Mouse (Mus musculus) embryonic facial prominence, embryonic 15.5 days (tissue): Measurements from ENCODE around the gene Dnah2. TPM values are rescaled to one million over a fixed set of nuclear protein-coding genes. Genes with fewer than 3 reads are reported as not detected.
A peak's percentile ranks its signal among the peaks of the same experiment; 100 is the strongest.

Source experiments
- ATAC-seq: fragments of 200-750 bp; cut with Nextera tagmentation; 2 replicates; pipeline ENCODE4 v1.8.0; 2017; ENCODE audit warnings: low read depth, moderate TSS enrichment; ENCODE audit not compliant: insufficient number of reproducible peaks, low FRiP score, low TSS enrichment
- H3K27ac ChIP-seq: fragments of 300-500 bp; sonication (generic); replicated peaks from 2 replicates; pipeline ENCODE4 v1.5.1; 2015; ENCODE audit warnings: mild to moderate bottlenecking, inconsistent platforms
- H3K27me3 ChIP-seq: fragments of 300-500 bp; sonication (generic); 2 replicates; pipeline ENCODE4 v1.6.1; 2015; ENCODE audit warnings: inconsistent platforms
- H3K36me3 ChIP-seq: fragments of 300-500 bp; sonication (generic); 2 replicates; pipeline ENCODE4 v1.6.1; 2015; ENCODE audit warnings: mild to moderate bottlenecking, inconsistent platforms
- H3K4me1 ChIP-seq: fragments of 300-500 bp; sonication (generic); 2 replicates; pipeline ENCODE4 v1.6.1; 2015; ENCODE audit warnings: inconsistent platforms
- H3K4me2 ChIP-seq: fragments of 300-500 bp; sonication (generic); replicated peaks from 2 replicates; pipeline ENCODE4 v1.6.1; 2015; ENCODE audit warnings: mild to moderate bottlenecking, inconsistent platforms
- H3K4me3 ChIP-seq: fragments of 300-500 bp; sonication (generic); replicated peaks from 2 replicates; pipeline ENCODE4 v1.5.1; 2015; ENCODE audit warnings: mild to moderate bottlenecking, inconsistent platforms
- H3K9ac ChIP-seq: fragments of 300-500 bp; sonication (generic); 2 replicates; pipeline ENCODE4 v1.6.1; 2015; ENCODE audit warnings: inconsistent platforms
- H3K9me3 ChIP-seq: fragments of 300-500 bp; sonication (generic); replicated peaks from 2 replicates; pipeline ENCODE4 v1.6.1; 2016; ENCODE audit warnings: inconsistent platforms
- WGBS: fragments of 180-500 bp; shearing (Covaris S2); methylation state at CpG from one replicate; pipeline ENCODE4 v1.1.7; 2015; 5-methylcytosine and 5-hydroxymethylcytosine counted together
- polyA plus RNA-seq: library from polyadenylated mRNA; unstranded; fragments of >200 nt; fragmentation: Nextera tagmentation; extraction: Ambion mirVana; gene quantifications from 2 replicates; pipeline ENCODE4 v1.2.1, GENCODE M21; 2015

Gene Dnah2
- 4.9 and 8.3 TPM in 2 replicates for polyA plus RNA-seq

- Histone ChIP-seq H3K4me3 (no peak within 1 kb of the TSS), H3K9ac (no peak within 1 kb of the TSS), H3K27me3 (no peaks in the 10 kb centered on the region), H3K36me3 (no peaks in the 10 kb centered on the region), H3K27ac (no peak within 1 kb of the TSS), H3K9me3 (no peaks in the 10 kb centered on the region), H3K4me2 (no peak within 1 kb of the TSS), H3K4me1 (peaks cover 23% of the 10 kb centered on the region)
- WGBS = 36% methylated on average over 12 of the region's 12 CpGs
- no peak for ATAC-seq
Measured at GRCm38 (mm10) chr11:69549060-69549656, at the start of gene Dnah2. Gene Dnah2 (minus strand): TSS chr11:69549110.

GRCm38 (mm10) chr11:69594853-69595252 is 45.9 kb upstream of the Dnah2 start:
- Histone ChIP-seq H3K9me3 (no peaks in the 10 kb centered on the region), H3K4me2 (no peak overlapping the region), H3K27me3 (no peaks in the 10 kb centered on the region), H3K9ac (no peak overlapping the region), H3K4me3 (no peak overlapping the region), H3K27ac (no peak overlapping the region), H3K4me1 (peaks cover 2% of the 10 kb centered on the region), H3K36me3 (peaks cover 29% of the 10 kb centered on the region)
- 95% methylated on average over 6 of the region's 6 CpGs for WGBS
- ATAC-seq = no peak

GRCm38 (mm10) chr11:69592799-69593198 is 43.9 kb upstream of the Dnah2 start:
- Histone ChIP-seq H3K4me2 (no peak overlapping the region), H3K36me3 (peaks cover 49% of the 10 kb centered on the region), H3K9me3 (no peaks in the 10 kb centered on the region), H3K9ac (no peak overlapping the region), H3K27ac (no peak overlapping the region), H3K4me1 (no peaks in the 10 kb centered on the region), H3K27me3 (no peaks in the 10 kb centered on the region), H3K4me3 (no peak overlapping the region)
- WGBS = 84% methylated on average over 4 of the region's 4 CpGs
- ATAC-seq = no peak

- WGBS = 77% methylated on average over 7 of the region's 7 CpGs
- H3K27ac ChIP-seq = peak overlapping the region; percentile 28; the same call in 1 of the 2 replicates
Measured at GRCm38 (mm10) chr11:69591899-69592637, 43.2 kb upstream of the Dnah2 start.

GRCm38 (mm10) chr11:69591424-69591823 is 42.5 kb upstream of the Dnah2 start:
- Histone ChIP-seq H3K36me3 (peaks cover 58% of the 10 kb centered on the region), H3K4me3 (no peak overlapping the region), H3K27me3 (no peaks in the 10 kb centered on the region), H3K9me3 (no peaks in the 10 kb centered on the region), H3K4me2 (no peak overlapping the region), H3K27ac (no peak overlapping the region), H3K4me1 (no peaks in the 10 kb centered on the region), H3K9ac (no peak overlapping the region)
- no peak for ATAC-seq
- 92% methylated on average over 3 of the region's 3 CpGs for WGBS

More at GRCm38 (mm10) chr11:69591899-69592637, 43.2 kb upstream of the Dnah2 start:
- no peak overlapping the region for H3K4me3 ChIP-seq
- H3K27me3 ChIP-seq = no peaks in the 10 kb centered on the region
- no peak overlapping the region for H3K4me2 ChIP-seq
- peaks cover 56% of the 10 kb centered on the region for H3K36me3 ChIP-seq
- H3K4me1 ChIP-seq = no peaks in the 10 kb centered on the region
- no peak overlapping the region for H3K9ac ChIP-seq
- ATAC-seq = no peak
- no peaks in the 10 kb centered on the region for H3K9me3 ChIP-seq

- no peak for ATAC-seq
- 93% methylated on average over 8 of the region's 8 CpGs for WGBS
- Histone ChIP-seq H3K27me3 (no peaks in the 10 kb centered on the region), H3K9ac (no peak overlapping the region), H3K27ac (no peak overlapping the region), H3K4me1 (no peaks in the 10 kb centered on the region), H3K36me3 (peaks cover 58% of the 10 kb centered on the region), H3K4me3 (no peak overlapping the region), H3K4me2 (no peak overlapping the region), H3K9me3 (no peaks in the 10 kb centered on the region)
Measured at GRCm38 (mm10) chr11:69590622-69591021, 41.7 kb upstream of the Dnah2 start.

- Histone ChIP-seq H3K27ac (no peak overlapping the region), H3K9ac (no peak overlapping the region), H3K4me2 (no peak overlapping the region), H3K4me1 (no peaks in the 10 kb centered on the region), H3K27me3 (no peaks in the 10 kb centered on the region), H3K4me3 (no peak overlapping the region), H3K36me3 (peaks cover 58% of the 10 kb centered on the region), H3K9me3 (no peaks in the 10 kb centered on the region)
- no peak for ATAC-seq
- WGBS = 91% methylated on average over 22 of the region's 22 CpGs
Measured at GRCm38 (mm10) chr11:69589207-69589834, 40.4 kb upstream of the Dnah2 start.

GRCm38 (mm10) chr11:69585718-69586325 is 36.9 kb upstream of the Dnah2 start:
- H3K27ac ChIP-seq = no peak overlapping the region
- 84% methylated on average over 7 of the region's 7 CpGs for WGBS
- ATAC-seq = no peak
- H3K27me3 ChIP-seq = no peaks in the 10 kb centered on the region
- no peak overlapping the region for H3K9ac ChIP-seq
- H3K9me3 ChIP-seq = no peaks in the 10 kb centered on the region
- no peak overlapping the region for H3K4me3 ChIP-seq
- H3K4me1 ChIP-seq = peaks cover 10% of the 10 kb centered on the region
- H3K36me3 ChIP-seq = peaks cover 39% of the 10 kb centered on the region
- H3K4me2 ChIP-seq = no peak overlapping the region

GRCm38 (mm10) chr11:69584937-69585336 is 36.0 kb upstream of the Dnah2 start:
- no peak for ATAC-seq
- peaks cover 10% of the 10 kb centered on the region for H3K4me1 ChIP-seq
- H3K36me3 ChIP-seq = peaks cover 30% of the 10 kb centered on the region
- H3K27ac ChIP-seq = no peak overlapping the region
- no peak overlapping the region for H3K9ac ChIP-seq
- H3K9me3 ChIP-seq = no peaks in the 10 kb centered on the region
- no peak overlapping the region for H3K4me2 ChIP-seq
- WGBS = 94% methylated on average over 13 of the region's 13 CpGs
- no peaks in the 10 kb centered on the region for H3K27me3 ChIP-seq
- H3K4me3 ChIP-seq = no peak overlapping the region

- Histone ChIP-seq H3K4me2 (no peak overlapping the region), H3K27me3 (no peaks in the 10 kb centered on the region), H3K9me3 (no peaks in the 10 kb centered on the region), H3K9ac (no peak overlapping the region), H3K27ac (no peak overlapping the region), H3K4me1 (peaks cover 10% of the 10 kb centered on the region), H3K4me3 (no peak overlapping the region), H3K36me3 (peaks cover 21% of the 10 kb centered on the region)
- WGBS = 74% methylated on average over 7 of the region's 7 CpGs
- no peak for ATAC-seq
Measured at GRCm38 (mm10) chr11:69584008-69584407, 35.1 kb upstream of the Dnah2 start.

- ATAC-seq = no peak
- Histone ChIP-seq H3K9me3 (no peaks in the 10 kb centered on the region), H3K27me3 (no peaks in the 10 kb centered on the region), H3K4me3 (peak overlapping the region; percentile 87), H3K4me2 (peak overlapping the region; percentile 78), H3K4me1 (peaks cover 25% of the 10 kb centered on the region), H3K9ac (peak overlapping the region; percentile 9; the same call in 1 of the 2 replicates), H3K36me3 (peaks cover 5% of the 10 kb centered on the region), H3K27ac (peak overlapping the region; percentile 96; the same call in 1 of the 2 replicates)
- 63% methylated on average over 9 of the region's 9 CpGs for WGBS
Measured at GRCm38 (mm10) chr11:69582230-69582805, 33.4 kb upstream of the Dnah2 start.
